Mouse (Mus musculus) embryonic facial prominence, embryonic 11.5 days (tissue): ENCODE results near the gene E330034G19Rik. TPM values are rescaled to one million over a fixed set of nuclear protein-coding genes. Genes with fewer than 3 reads are reported as not detected.
"Not testable (repeated sequence)": the region's sequence is repeated elsewhere in the genome, so short reads cannot be mapped to it uniquely, and the experiment has no call there.

Source experiments
- ATAC-seq: fragments of 200-750 bp; cut with Nextera tagmentation; replicated peaks from 2 replicates; pipeline ENCODE4 v1.8.0; 2017; ENCODE audit warnings: low read depth; ENCODE audit not compliant: insufficient number of reproducible peaks, low FRiP score, low TSS enrichment
- DNase-seq: peaks from one replicate; pipeline ENCODE4 v3.0.0-alpha.2; 2015; ENCODE audit warnings: low spot score
- H3K27ac ChIP-seq: fragments of 300-500 bp; sonication (generic); replicated peaks from 2 replicates; pipeline ENCODE4 v1.5.1; 2014; ENCODE audit warnings: mild to moderate bottlenecking, low read depth, low read length, control low read depth
- H3K27me3 ChIP-seq: fragments of 300-500 bp; sonication (generic); 2 replicates; pipeline ENCODE4 v1.6.1; 2014; ENCODE audit warnings: mild to moderate bottlenecking, low read length, moderate library complexity, mixed read lengths; ENCODE audit not compliant: control insufficient read depth, insufficient read depth
- H3K36me3 ChIP-seq: fragments of 300-500 bp; sonication (generic); replicated peaks from 2 replicates; pipeline ENCODE4 v1.6.1; 2014; ENCODE audit warnings: low read depth, mild to moderate bottlenecking, low read length, moderate library complexity, mixed read lengths; ENCODE audit not compliant: control insufficient read depth, insufficient read depth
- H3K4me1 ChIP-seq: fragments of 300-500 bp; sonication (generic); 2 replicates; pipeline ENCODE4 v1.6.1; 2014; ENCODE audit warnings: low read length, mixed read lengths; ENCODE audit not compliant: control insufficient read depth, insufficient read depth
- H3K4me2 ChIP-seq: fragments of 300-500 bp; sonication (generic); 2 replicates; pipeline ENCODE4 v1.6.1; 2014; ENCODE audit warnings: low read depth, mild to moderate bottlenecking, control low read depth, low read length, moderate library complexity
- H3K4me3 ChIP-seq: fragments of 300-500 bp; sonication (generic); 2 replicates; pipeline ENCODE4 v1.5.1; 2014; ENCODE audit warnings: low read depth, low read length, control low read depth
- H3K9ac ChIP-seq: fragments of 300-500 bp; sonication (generic); replicated peaks from 2 replicates; pipeline ENCODE4 v1.6.1; 2014; ENCODE audit warnings: mild to moderate bottlenecking, control low read depth, low read length
- H3K9me3 ChIP-seq: fragments of 300-500 bp; sonication (generic); replicated peaks from 2 replicates; pipeline ENCODE4 v1.6.1; 2016; ENCODE audit warnings: mild to moderate bottlenecking, low read length, inconsistent platforms, mixed read lengths; ENCODE audit not compliant: control insufficient read depth
- WGBS: fragments of 180-500 bp; shearing (Covaris S2); extraction: QIAGEN DNeasy Blood & Tissue Kit; methylation state at CpG from one replicate; pipeline ENCODE4 v1.1.7; 2014; 5-methylcytosine and 5-hydroxymethylcytosine counted together
- polyA plus RNA-seq: library from polyadenylated mRNA; unstranded; fragments of >200 nt; fragmentation: Nextera tagmentation; extraction: Ambion mirVana; gene quantifications from 2 replicates; pipeline ENCODE4 v1.2.1, GENCODE M21; 2014

The E330034G19Rik gene
- polyA plus RNA-seq, 1 experiment from 2014 or later: not detected

DNA sequence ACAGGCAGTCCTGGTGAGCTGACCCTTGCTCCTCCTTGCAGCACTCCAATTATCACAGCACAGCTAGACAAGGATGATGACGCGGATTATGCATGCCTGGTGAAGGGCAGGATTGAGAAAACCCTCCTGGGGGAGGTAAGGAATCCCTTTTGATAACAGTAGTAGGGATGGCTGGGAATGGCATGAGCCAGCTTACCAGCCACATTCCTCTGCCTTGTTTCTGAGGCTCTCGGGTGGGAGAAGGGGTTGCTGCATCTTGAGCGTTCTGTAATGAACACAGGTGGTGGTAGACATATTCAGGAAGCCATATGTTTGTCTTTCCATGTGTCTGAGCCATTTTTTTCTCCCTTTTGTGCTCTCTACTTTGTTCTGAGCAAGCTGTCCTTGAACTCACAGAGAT, 6.9 kb upstream of the E330034G19Rik start:
- no peaks in the 10 kb centered on the region for H3K36me3 ChIP-seq
- no peak overlapping the region for H3K27ac ChIP-seq
- ATAC-seq (no peak), DNase-seq (no peak)
- no peaks in the 10 kb centered on the region for H3K4me1 ChIP-seq
- H3K4me2 ChIP-seq: no peak overlapping the region
- WGBS: 55% methylated on average over 4 of the region's 4 CpGs
- no peak overlapping the region for H3K9ac ChIP-seq
- no peak overlapping the region for H3K4me3 ChIP-seq
- H3K27me3 ChIP-seq: no peaks in the 10 kb centered on the region
- no peaks in the 10 kb centered on the region for H3K9me3 ChIP-seq

DNA sequence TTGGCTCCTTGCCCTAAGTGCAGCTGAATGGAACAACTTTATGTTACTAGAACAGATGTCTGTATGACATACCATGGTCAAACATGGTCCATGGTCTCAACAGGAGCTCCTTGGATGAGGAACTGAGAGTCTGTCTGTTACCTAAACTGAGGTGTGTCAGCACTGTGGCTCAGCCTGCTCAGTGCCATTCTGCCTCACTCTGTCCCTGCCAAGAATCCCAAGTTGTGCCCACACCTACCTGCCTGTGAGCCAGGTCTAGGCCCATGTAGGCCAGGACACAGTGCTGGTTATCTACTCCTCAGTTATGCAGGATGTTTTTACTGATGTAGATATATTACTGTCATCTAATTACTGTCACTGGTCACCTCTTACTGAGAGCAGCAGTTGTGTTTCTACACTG, 2.3 kb upstream of the E330034G19Rik start:
- Histone ChIP-seq H3K4me1 (no peaks in the 10 kb centered on the region), H3K27ac (no peak overlapping the region), H3K9ac (no peak overlapping the region), H3K4me2 (no peak overlapping the region), H3K9me3 (no peaks in the 10 kb centered on the region), H3K4me3 (no peak overlapping the region), H3K27me3 (no peaks in the 10 kb centered on the region), H3K36me3 (no peaks in the 10 kb centered on the region)
- no peak for ATAC-seq
- no peak for DNase-seq

DNA sequence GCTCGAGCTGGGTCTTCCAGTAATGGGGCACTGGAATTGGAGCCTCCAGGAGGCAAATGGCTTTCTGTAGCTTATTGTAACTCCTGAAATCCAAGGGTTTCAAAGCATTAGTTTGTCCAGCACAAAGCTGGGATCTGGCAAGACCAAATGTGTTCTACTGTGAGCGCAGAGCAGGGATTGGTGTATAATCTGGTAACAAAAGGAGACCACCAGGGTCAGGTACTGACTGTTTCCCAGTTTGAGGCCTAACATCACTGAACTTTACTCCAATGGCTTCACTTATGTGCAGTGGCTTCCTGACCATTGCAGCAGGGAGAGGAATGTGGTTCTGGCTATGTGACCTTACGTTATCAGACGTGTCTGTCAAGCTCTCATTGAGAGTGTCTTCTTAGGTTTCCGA, 617 bp downstream of the E330034G19Rik start:
- H3K4me1 ChIP-seq: no peaks in the 10 kb centered on the region
- no peak overlapping the region for H3K4me2 ChIP-seq
- WGBS: 81% methylated on average over 5 of the region's 5 CpGs
- H3K27me3 ChIP-seq: no peaks in the 10 kb centered on the region
- H3K36me3 ChIP-seq: no peaks in the 10 kb centered on the region
- DNase-seq (no peak), ATAC-seq (no peak)
- no peaks in the 10 kb centered on the region for H3K9me3 ChIP-seq
- no peak overlapping the region for H3K4me3 ChIP-seq
- no peak overlapping the region for H3K9ac ChIP-seq
- no peak overlapping the region for H3K27ac ChIP-seq

DNA sequence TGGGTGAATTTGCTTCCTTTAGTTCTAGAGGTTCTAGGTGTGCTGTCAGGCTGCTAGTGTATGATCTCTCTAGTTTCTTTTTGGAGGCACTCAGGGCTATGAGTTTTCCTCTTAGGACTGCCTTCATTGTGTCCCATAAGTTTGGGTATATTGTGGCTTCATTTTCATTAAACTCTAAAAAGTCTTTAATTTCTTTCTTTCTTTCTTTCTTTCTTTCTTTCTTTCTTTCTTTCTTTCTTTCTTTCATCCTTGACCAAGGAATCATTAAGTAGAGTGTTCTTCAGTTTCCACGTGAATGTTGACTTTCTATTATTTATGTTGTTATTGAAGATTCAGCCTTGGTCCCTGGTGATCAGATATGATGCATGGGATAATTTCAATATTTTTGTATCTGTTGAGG, 9.1 kb downstream of the E330034G19Rik start:
- H3K27ac ChIP-seq, H3K27me3 ChIP-seq, H3K9me3 ChIP-seq, DNase-seq, H3K36me3 ChIP-seq, H3K9ac ChIP-seq, H3K4me2 ChIP-seq, H3K4me1 ChIP-seq, H3K4me3 ChIP-seq, ATAC-seq: not testable (repeated sequence)
- 86% methylated on average over 1 of the region's 1 CpGs for WGBS

DNA sequence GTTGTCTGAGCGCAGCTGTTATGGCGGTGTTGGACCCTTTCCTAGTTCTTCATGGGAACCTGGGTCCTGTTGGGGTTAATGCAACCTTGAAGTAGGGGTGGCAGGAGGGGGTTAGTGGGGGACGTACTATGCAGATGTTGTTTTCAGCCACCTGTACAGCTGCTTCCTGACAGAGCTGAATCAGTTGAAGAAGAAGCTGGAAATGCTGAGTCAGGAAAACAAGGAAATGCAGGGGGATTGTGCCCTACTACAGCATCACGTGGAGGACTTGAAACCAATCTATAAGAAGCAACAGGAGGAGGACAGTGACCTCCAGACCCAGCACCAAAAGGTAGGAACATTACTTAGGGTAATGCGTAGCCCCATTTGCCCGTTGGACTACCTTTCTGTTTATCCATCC, 13.7 kb downstream of the E330034G19Rik start:
- Histone ChIP-seq H3K36me3 (no peaks in the 10 kb centered on the region), H3K4me2 (no peak overlapping the region), H3K27ac (no peak overlapping the region), H3K9me3 (no peaks in the 10 kb centered on the region), H3K9ac (no peak overlapping the region), H3K4me3 (no peak overlapping the region), H3K27me3 (no peaks in the 10 kb centered on the region), H3K4me1 (no peaks in the 10 kb centered on the region)
- 81% methylated on average over 6 of the region's 6 CpGs for WGBS
- no peak for ATAC-seq
- no peak for DNase-seq

DNA sequence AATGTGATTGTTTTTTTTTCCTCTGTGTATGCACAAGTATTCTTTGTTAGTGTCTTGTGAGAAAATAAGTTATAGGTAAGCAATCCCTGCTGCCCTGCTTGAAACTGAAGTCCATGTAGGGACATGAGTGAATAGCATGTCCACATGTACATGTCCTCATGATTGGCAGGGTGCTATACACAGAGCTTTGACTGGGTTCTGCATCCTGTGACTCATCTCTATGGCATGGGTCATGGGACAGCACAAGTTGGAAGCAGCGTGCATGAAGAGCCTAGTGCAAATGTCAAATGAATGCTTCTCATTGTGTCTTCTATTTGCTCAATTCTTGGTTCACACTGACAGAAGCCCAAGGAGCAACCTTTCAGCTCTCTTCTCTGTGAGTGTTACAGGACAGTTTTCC, 14.1 kb downstream of the E330034G19Rik start:
- DNase-seq (no peak), ATAC-seq (no peak)
- Histone ChIP-seq H3K36me3 (no peaks in the 10 kb centered on the region), H3K4me3 (no peak overlapping the region), H3K4me2 (no peak overlapping the region), H3K4me1 (no peaks in the 10 kb centered on the region), H3K27ac (no peak overlapping the region), H3K9me3 (no peaks in the 10 kb centered on the region), H3K9ac (no peak overlapping the region), H3K27me3 (no peaks in the 10 kb centered on the region)
- WGBS: 68% methylated on average over 1 of the region's 1 CpGs

DNA sequence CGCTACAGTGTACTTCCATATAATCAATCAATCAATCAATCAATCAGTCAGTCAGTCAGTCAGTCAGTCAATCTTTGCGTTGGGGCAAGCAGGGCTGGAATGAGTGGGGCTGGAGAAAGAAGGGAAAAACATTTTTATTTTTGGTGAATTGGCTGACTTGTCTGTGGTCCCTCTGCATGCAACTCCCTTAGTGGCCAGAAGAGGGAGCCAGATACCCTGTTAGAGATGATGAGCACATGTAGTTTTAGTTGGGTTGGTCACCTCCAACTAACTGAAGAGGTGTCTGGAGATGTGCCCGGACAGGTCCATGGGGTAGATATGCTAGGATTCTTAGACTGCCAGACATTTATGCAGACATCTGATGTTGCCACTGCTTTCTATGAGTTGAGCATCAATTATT, 18.1 kb downstream of the E330034G19Rik start:
- H3K9ac ChIP-seq: no peak overlapping the region
- H3K27me3 ChIP-seq: no peaks in the 10 kb centered on the region
- no peaks in the 10 kb centered on the region for H3K4me1 ChIP-seq
- ATAC-seq (no peak), DNase-seq (peak; percentile 83)
- WGBS: 38% methylated on average over 3 of the region's 3 CpGs
- no peaks in the 10 kb centered on the region for H3K9me3 ChIP-seq
- no peak overlapping the region for H3K4me3 ChIP-seq
- no peak overlapping the region for H3K4me2 ChIP-seq
- no peak overlapping the region for H3K27ac ChIP-seq
- H3K36me3 ChIP-seq: no peaks in the 10 kb centered on the region

DNA sequence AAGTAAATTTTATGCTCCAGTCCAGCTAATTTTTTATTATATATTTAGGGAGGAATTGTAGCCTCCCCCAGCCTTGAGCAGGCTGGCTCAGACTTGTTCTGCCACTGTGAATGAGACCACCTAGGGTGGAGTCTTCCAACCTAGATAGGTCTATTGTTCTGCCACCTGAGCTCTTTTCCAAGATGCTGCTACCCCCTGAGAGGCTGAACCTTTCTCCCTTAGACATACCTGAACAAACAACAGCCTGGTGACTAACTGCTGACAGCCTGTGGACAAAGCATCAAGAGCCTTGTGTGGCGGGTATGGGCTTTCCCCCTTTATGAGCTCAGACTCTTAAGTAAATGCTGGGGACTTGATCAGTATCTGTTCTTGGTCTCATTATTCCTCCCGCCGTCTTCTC, 54.0 kb downstream of the E330034G19Rik start:
- H3K9me3 ChIP-seq, H3K4me2 ChIP-seq, H3K27ac ChIP-seq, H3K27me3 ChIP-seq, H3K4me3 ChIP-seq, DNase-seq, H3K4me1 ChIP-seq, ATAC-seq, H3K9ac ChIP-seq, H3K36me3 ChIP-seq: not testable (repeated sequence)
- WGBS: 92% methylated on average over 3 of the region's 3 CpGs
